Mouse (Mus musculus): Measurements from ENCODE around the gene Col15a1. TPM values are rescaled to one million over a fixed set of nuclear protein-coding genes. Genes with fewer than 3 reads are reported as not detected.

Gene Col15a1
- polyA plus RNA-seq, 1 experiment from 2014 or later, result 21.8 TPM

DNA sequence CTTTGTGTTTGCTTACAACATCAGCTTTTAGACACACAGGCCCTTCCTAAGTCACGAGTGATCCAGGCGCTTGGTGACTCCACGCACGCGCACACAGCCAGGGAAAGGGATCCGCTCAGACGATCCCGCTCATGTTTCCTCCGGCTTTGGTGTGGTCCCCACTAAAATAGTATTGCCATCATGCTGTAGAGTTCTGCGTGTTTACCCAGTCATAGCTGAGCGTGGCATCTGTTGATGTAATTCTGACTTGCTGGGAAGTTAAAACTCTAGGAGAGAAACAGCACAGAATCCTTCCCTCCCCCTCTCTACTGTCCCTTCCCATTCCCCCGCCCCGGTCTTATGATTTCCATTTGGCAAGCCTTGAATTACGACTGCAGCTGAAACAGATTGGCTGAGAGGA lies 104.7 kb downstream of the Col15a1 start:
- Histone ChIP-seq H3K27me3 (ENCODE audit: control insufficient read depth, insufficient read depth, low read length) (no peaks in the 10 kb centered on the region), H3K27ac (ENCODE audit: low read depth, low read length) (no peak overlapping the region), H3K9me3 (ENCODE audit: control insufficient read depth, low read length) (no peaks in the 10 kb centered on the region), H3K4me1 (ENCODE audit: control insufficient read depth, insufficient read depth, low read length) (no peaks in the 10 kb centered on the region), H3K36me3 (ENCODE audit: control insufficient read depth, insufficient read depth, low read length) (no peaks in the 10 kb centered on the region), H3K4me3 (ENCODE audit: low read length) (no peak overlapping the region), H3K9ac (ENCODE audit: low read depth, low read length) (no peak overlapping the region), H3K4me2 (replicated peaks; ENCODE audit: low read depth, low read length) (no peak overlapping the region)
- 73% methylated on average over 14 of the region's 14 CpGs for WGBS
- ATAC-seq (ENCODE audit: low FRiP score, low TSS enrichment), result no peak

DNA sequence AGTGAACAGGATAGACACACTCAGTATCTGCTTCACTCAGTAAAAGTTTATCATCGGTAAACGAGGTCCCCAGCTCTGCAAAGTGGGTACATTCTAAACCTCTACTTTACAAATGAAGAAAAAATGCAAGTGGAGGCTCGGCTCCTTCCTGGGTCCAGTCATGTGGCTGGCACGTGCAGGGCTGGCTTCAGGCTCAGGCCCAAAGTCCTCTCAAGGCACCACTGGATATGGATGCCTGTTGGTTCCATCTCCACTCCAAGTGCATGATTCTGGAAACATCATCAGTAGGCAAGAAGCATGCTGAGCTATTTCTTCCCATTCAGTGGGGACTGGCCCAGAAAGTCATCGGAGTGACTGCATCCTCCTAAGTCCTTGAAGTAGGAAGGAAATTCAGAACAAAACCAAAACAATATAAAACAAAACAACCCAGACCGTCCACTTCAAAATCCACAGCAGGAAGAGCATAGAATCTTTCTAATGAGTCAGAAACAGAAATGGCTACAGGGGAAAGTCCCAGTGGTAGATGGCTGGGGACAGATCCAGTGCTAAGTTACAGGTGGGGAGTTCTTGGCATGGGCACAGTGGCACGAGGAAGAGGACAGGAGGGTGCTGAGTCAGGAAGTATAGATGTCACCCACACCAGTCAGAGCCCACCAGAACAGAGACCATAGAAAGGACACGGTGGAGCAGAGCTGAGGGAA lies 105.9 kb downstream of the Col15a1 start:
- H3K36me3 ChIP-seq (ENCODE audit: control insufficient read depth, insufficient read depth, low read length), result no peaks in the 10 kb centered on the region
- no peak overlapping the region for H3K27ac ChIP-seq (ENCODE audit: low read depth, low read length)
- H3K4me3 ChIP-seq (ENCODE audit: low read length), result no peak overlapping the region
- WGBS, result 87% methylated on average over 8 of the region's 8 CpGs
- H3K27me3 ChIP-seq (ENCODE audit: control insufficient read depth, insufficient read depth, low read length), result no peaks in the 10 kb centered on the region
- no peaks in the 10 kb centered on the region for H3K9me3 ChIP-seq (ENCODE audit: control insufficient read depth, low read length)
- H3K4me2 ChIP-seq (replicated peaks; ENCODE audit: low read depth, low read length), result no peak overlapping the region
- ATAC-seq (ENCODE audit: low FRiP score, low TSS enrichment), result no peak
- H3K4me1 ChIP-seq (ENCODE audit: control insufficient read depth, insufficient read depth, low read length), result no peaks in the 10 kb centered on the region
- H3K9ac ChIP-seq (ENCODE audit: low read depth, low read length), result no peak overlapping the region

DNA sequence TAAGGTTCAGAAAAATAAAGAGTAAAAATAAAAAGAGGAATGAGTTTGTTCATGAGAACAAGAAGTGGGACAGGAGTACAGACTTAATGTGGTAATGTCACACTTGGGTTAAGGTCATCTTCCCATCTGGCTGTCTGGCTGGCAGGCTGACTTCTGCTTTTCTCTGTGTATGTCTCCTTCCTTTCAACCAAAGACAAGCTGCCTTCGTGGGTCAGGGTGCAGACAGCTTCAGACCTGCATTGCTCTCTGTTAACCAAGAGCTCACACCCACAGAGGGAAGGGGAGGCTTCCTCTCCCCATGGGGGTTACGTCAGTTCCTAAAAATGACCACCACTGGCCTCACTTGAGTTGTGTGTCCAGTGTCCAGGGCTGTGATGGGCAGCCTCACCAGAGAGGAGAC lies 107.5 kb downstream of the Col15a1 start:
- ATAC-seq (ENCODE audit: low FRiP score, low TSS enrichment), result no peak

GRCm38 (mm10) chr4:47316432-47316831 lies 108.5 kb downstream of the Col15a1 start:
- no peak overlapping the region for H3K4me3 ChIP-seq (ENCODE audit: low read length)
- H3K36me3 ChIP-seq (ENCODE audit: control insufficient read depth, insufficient read depth, low read length), result no peaks in the 10 kb centered on the region
- H3K27me3 ChIP-seq (ENCODE audit: control insufficient read depth, insufficient read depth, low read length), result no peaks in the 10 kb centered on the region
- H3K27ac ChIP-seq (ENCODE audit: low read depth, low read length), result no peak overlapping the region
- 71% methylated on average over 6 of the region's 6 CpGs for WGBS
- H3K4me1 ChIP-seq (ENCODE audit: control insufficient read depth, insufficient read depth, low read length), result no peaks in the 10 kb centered on the region
- no peak overlapping the region for H3K4me2 ChIP-seq (replicated peaks; ENCODE audit: low read depth, low read length)
- no peak overlapping the region for H3K9ac ChIP-seq (ENCODE audit: low read depth, low read length)
- no peak for ATAC-seq (ENCODE audit: low FRiP score, low TSS enrichment)
- H3K9me3 ChIP-seq (ENCODE audit: control insufficient read depth, low read length), result no peaks in the 10 kb centered on the region

More for the DNA sequence above, 107.5 kb downstream of the Col15a1 start:
- Histone ChIP-seq H3K4me1 (ENCODE audit: control insufficient read depth, insufficient read depth, low read length) (no peaks in the 10 kb centered on the region), H3K9ac (ENCODE audit: low read depth, low read length) (no peak overlapping the region), H3K36me3 (ENCODE audit: control insufficient read depth, insufficient read depth, low read length) (no peaks in the 10 kb centered on the region), H3K27me3 (ENCODE audit: control insufficient read depth, insufficient read depth, low read length) (no peaks in the 10 kb centered on the region), H3K4me3 (ENCODE audit: low read length) (no peak overlapping the region), H3K27ac (ENCODE audit: low read depth, low read length) (no peak overlapping the region), H3K4me2 (replicated peaks; ENCODE audit: low read depth, low read length) (no peak overlapping the region), H3K9me3 (ENCODE audit: control insufficient read depth, low read length) (no peaks in the 10 kb centered on the region)
- WGBS, result 73% methylated on average over 2 of the region's 2 CpGs

GRCm38 (mm10) chr4:47319561-47320321 lies 111.8 kb downstream of the Col15a1 start:
- WGBS, result 78% methylated on average over 10 of the region's 10 CpGs
- ATAC-seq (ENCODE audit: low FRiP score, low TSS enrichment), result no peak

DNA sequence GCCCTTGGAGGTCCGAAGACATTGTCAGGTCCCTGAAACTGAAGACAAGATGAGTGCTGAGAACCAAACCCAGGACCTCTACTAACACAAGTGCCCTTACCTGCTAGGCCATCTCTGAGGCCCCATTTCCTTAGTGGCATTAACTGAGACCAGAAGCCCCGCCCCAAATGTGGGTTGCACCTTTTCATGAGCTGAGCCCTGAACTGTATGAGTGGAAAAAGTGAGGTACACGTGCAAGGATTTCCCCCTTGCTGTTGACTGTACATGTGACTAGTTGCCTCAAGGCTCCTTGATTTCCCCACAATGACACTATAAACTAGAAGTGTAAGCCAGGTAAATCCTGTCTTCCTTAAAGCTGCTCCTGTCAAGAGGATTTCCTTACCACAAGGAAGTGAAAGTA lies 114.4 kb downstream of the Col15a1 start:
- H3K27ac ChIP-seq (ENCODE audit: low read depth, low read length), result no peak overlapping the region
- H3K36me3 ChIP-seq (ENCODE audit: control insufficient read depth, insufficient read depth, low read length), result no peaks in the 10 kb centered on the region
- H3K9me3 ChIP-seq (ENCODE audit: control insufficient read depth, low read length), result no peaks in the 10 kb centered on the region
- ATAC-seq (ENCODE audit: low FRiP score, low TSS enrichment), result no peak
- H3K4me1 ChIP-seq (ENCODE audit: control insufficient read depth, insufficient read depth, low read length), result no peaks in the 10 kb centered on the region
- no peak overlapping the region for H3K4me2 ChIP-seq (replicated peaks; ENCODE audit: low read depth, low read length)
- no peak overlapping the region for H3K9ac ChIP-seq (ENCODE audit: low read depth, low read length)
- no peak overlapping the region for H3K4me3 ChIP-seq (ENCODE audit: low read length)
- 73% methylated on average over 3 of the region's 3 CpGs for WGBS
- no peaks in the 10 kb centered on the region for H3K27me3 ChIP-seq (ENCODE audit: control insufficient read depth, insufficient read depth, low read length)

More at GRCm38 (mm10) chr4:47319561-47320321, 111.8 kb downstream of the Col15a1 start:
- H3K9ac ChIP-seq (ENCODE audit: low read depth, low read length), result no peak overlapping the region
- no peak overlapping the region for H3K27ac ChIP-seq (ENCODE audit: low read depth, low read length)
- H3K27me3 ChIP-seq (ENCODE audit: control insufficient read depth, insufficient read depth, low read length), result no peaks in the 10 kb centered on the region
- H3K9me3 ChIP-seq (ENCODE audit: control insufficient read depth, low read length), result no peaks in the 10 kb centered on the region
- H3K4me2 ChIP-seq (replicated peaks; ENCODE audit: low read depth, low read length), result no peak overlapping the region
- H3K4me1 ChIP-seq (ENCODE audit: control insufficient read depth, insufficient read depth, low read length), result no peaks in the 10 kb centered on the region
- no peak overlapping the region for H3K4me3 ChIP-seq (ENCODE audit: low read length)
- H3K36me3 ChIP-seq (ENCODE audit: control insufficient read depth, insufficient read depth, low read length), result no peaks in the 10 kb centered on the region

GRCm38 (mm10) chr4:47324206-47324605 lies 116.2 kb downstream of the Col15a1 start:
- H3K27me3 ChIP-seq (ENCODE audit: control insufficient read depth, insufficient read depth, low read length), result no peaks in the 10 kb centered on the region
- WGBS, result 90% methylated on average over 1 of the region's 1 CpGs

GRCm38 (mm10) chr4:47327782-47328181 lies 119.8 kb downstream of the Col15a1 start:
- 80% methylated on average over 3 of the region's 3 CpGs for WGBS
- ATAC-seq (ENCODE audit: low FRiP score, low TSS enrichment), result no peak
- Histone ChIP-seq H3K27me3 (ENCODE audit: control insufficient read depth, insufficient read depth, low read length) (no peaks in the 10 kb centered on the region), H3K36me3 (ENCODE audit: control insufficient read depth, insufficient read depth, low read length) (no peaks in the 10 kb centered on the region), H3K9ac (ENCODE audit: low read depth, low read length) (no peak overlapping the region), H3K9me3 (ENCODE audit: control insufficient read depth, low read length) (no peaks in the 10 kb centered on the region), H3K27ac (ENCODE audit: low read depth, low read length) (no peak overlapping the region), H3K4me1 (ENCODE audit: control insufficient read depth, insufficient read depth, low read length) (no peaks in the 10 kb centered on the region), H3K4me2 (replicated peaks; ENCODE audit: low read depth, low read length) (no peak overlapping the region), H3K4me3 (ENCODE audit: low read length) (no peak overlapping the region)

More at GRCm38 (mm10) chr4:47324206-47324605, 116.2 kb downstream of the Col15a1 start:
- Histone ChIP-seq H3K4me1 (ENCODE audit: control insufficient read depth, insufficient read depth, low read length) (no peaks in the 10 kb centered on the region), H3K4me3 (ENCODE audit: low read length) (no peak overlapping the region), H3K4me2 (replicated peaks; ENCODE audit: low read depth, low read length) (no peak overlapping the region), H3K9me3 (ENCODE audit: control insufficient read depth, low read length) (no peaks in the 10 kb centered on the region), H3K9ac (ENCODE audit: low read depth, low read length) (no peak overlapping the region), H3K27ac (ENCODE audit: low read depth, low read length) (no peak overlapping the region), H3K36me3 (ENCODE audit: control insufficient read depth, insufficient read depth, low read length) (no peaks in the 10 kb centered on the region)
- ATAC-seq (ENCODE audit: low FRiP score, low TSS enrichment), result no peak

DNA sequence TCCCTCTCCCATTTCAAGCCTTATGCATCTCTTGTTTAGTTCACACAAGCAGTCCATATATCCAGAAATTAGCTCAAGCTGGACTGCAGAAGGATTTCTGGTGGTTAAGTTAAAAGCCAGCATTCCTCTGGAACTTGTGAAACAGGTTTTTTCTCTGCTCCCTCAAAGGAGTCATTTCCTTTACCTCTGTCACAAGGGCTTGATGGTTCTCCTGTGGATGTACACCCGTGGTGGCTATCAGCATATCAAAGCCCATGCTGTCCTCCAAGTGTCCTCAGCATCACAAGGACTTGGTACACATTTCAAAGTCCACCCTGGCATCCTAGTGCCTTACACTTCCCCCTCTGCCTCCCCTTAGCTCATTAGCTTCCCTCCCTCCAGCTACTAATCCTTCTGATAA lies 121.3 kb downstream of the Col15a1 start:
- ATAC-seq (ENCODE audit: low FRiP score, low TSS enrichment), result no peak
- H3K27ac ChIP-seq (ENCODE audit: low read depth, low read length), result no peak overlapping the region

More for the DNA sequence above, 121.3 kb downstream of the Col15a1 start:
- no peaks in the 10 kb centered on the region for H3K27me3 ChIP-seq (ENCODE audit: control insufficient read depth, insufficient read depth, low read length)
- H3K9ac ChIP-seq (ENCODE audit: low read depth, low read length), result no peak overlapping the region
- no peak overlapping the region for H3K4me2 ChIP-seq (replicated peaks; ENCODE audit: low read depth, low read length)
- no peaks in the 10 kb centered on the region for H3K9me3 ChIP-seq (ENCODE audit: control insufficient read depth, low read length)
- WGBS, result 14% methylated on average over 1 of the region's 1 CpGs
- no peaks in the 10 kb centered on the region for H3K36me3 ChIP-seq (ENCODE audit: control insufficient read depth, insufficient read depth, low read length)
- H3K4me1 ChIP-seq (ENCODE audit: control insufficient read depth, insufficient read depth, low read length), result no peaks in the 10 kb centered on the region
- H3K4me3 ChIP-seq (ENCODE audit: low read length), result no peak overlapping the region
